ENCODE assay signal across 8 mouse cellular contexts in the genomic region with DNA sequence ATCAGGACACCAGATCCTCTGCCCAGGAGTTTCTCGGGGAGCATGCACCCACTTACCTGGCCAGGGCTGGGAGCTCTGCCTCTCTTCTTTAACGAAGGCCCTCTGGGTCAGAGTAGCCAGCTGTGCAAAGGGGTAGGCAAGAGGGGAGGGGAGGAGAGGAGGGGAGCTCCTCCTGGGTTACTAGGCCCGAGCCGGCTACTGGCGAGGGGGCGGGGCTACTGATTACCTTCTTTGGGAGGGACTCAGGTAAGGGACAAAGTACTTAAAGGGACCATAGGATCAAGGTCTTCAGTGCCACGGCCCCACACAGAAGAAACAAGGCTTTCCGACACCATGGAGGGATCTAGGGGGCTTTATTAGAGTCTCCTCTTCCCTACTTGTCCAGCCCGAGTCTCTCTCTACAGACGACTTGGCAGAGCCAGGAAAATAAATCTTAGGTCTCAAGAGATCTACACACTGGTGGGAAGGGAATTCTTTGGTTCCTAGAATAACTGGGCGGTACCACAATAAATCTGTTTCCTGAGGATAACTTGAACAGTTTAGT. TPM values are rescaled to one million over a fixed set of nuclear protein-coding genes. Genes with fewer than 3 reads are reported as not detected.
A peak's percentile ranks its signal among the peaks of the same experiment; 100 is the strongest.
DNase-seq lines count a peak whose midpoint lies in the region; ATAC-seq lines count a peak whose summit lies in the region.

No protein-coding gene starts in this region.

- peaks cover 19% of the 10 kb centered on the region for H3K4me1 ChIP-seq in heart, embryonic 12.5 days (replicated peaks)
- peaks cover 33% of the 10 kb centered on the region for H3K4me1 ChIP-seq in hindbrain, embryonic 15.5 days (replicated peaks)
- H3K4me1 ChIP-seq in liver, embryonic 11.5 days (replicated peaks; ENCODE audit: control insufficient read depth, insufficient read depth, low read length): peaks cover 21% of the 10 kb centered on the region
- H3K4me1 ChIP-seq in neural tube, embryonic 13.5 days (replicated peaks): peaks cover 38% of the 10 kb centered on the region

- WGBS in heart, embryonic 12.5 days: 13% methylated on average over 11 of the region's 11 CpGs
- WGBS in hindbrain, embryonic 15.5 days: 17% methylated on average over 11 of the region's 11 CpGs
- WGBS in liver, embryonic 11.5 days: 27% methylated on average over 11 of the region's 11 CpGs
- WGBS in neural tube, embryonic 13.5 days: 16% methylated on average over 11 of the region's 11 CpGs

- H3K36me3 ChIP-seq in heart, embryonic 12.5 days: no peaks in the 10 kb centered on the region
- H3K36me3 ChIP-seq in hindbrain, embryonic 15.5 days: no peaks in the 10 kb centered on the region
- H3K36me3 ChIP-seq in liver, embryonic 11.5 days (ENCODE audit: control insufficient read depth, insufficient read depth, low read length): no peaks in the 10 kb centered on the region
- H3K36me3 ChIP-seq in neural tube, embryonic 13.5 days: no peaks in the 10 kb centered on the region

- ATAC-seq in heart, embryonic 12.5 days (ENCODE audit: insufficient number of reproducible peaks, low FRiP score): no peak
- no peak for ATAC-seq in hindbrain, embryonic 15.5 days (ENCODE audit: low FRiP score, low read depth)
- ATAC-seq in liver, embryonic 11.5 days (replicated peaks; ENCODE audit: low FRiP score): peak; percentile 10; the same call in 1 of the 2 replicates
- peak; percentile 7; the same call in 1 of the 2 replicates for ATAC-seq in neural tube, embryonic 13.5 days (ENCODE audit: low read depth)

- H3K9ac ChIP-seq in heart, embryonic 12.5 days: peak overlapping the region; percentile 70
- H3K9ac ChIP-seq in hindbrain, embryonic 15.5 days: no peak overlapping the region; the same call in 1 of the 2 replicates
- peak overlapping the region; percentile 70 for H3K9ac ChIP-seq in liver, embryonic 11.5 days (ENCODE audit: low read depth, low read length)
- H3K9ac ChIP-seq in neural tube, embryonic 13.5 days: peak overlapping the region; percentile 76

- peak overlapping the region; percentile 44 for H3K27ac ChIP-seq in heart, embryonic 12.5 days (ENCODE audit: poor library complexity, severe bottlenecking)
- H3K27ac ChIP-seq in hindbrain, embryonic 15.5 days (replicated peaks): peak overlapping the region; percentile 99; the same call in 1 of the 2 replicates
- peak overlapping the region; percentile 34; the same call in 1 of the 2 replicates for H3K27ac ChIP-seq in liver, embryonic 11.5 days (ENCODE audit: low read depth, low read length)
- peak overlapping the region; percentile 93 for H3K27ac ChIP-seq in neural tube, embryonic 13.5 days (replicated peaks)

- H3K4me3 ChIP-seq in heart, embryonic 12.5 days: peak overlapping the region; percentile 65
- H3K4me3 ChIP-seq in hindbrain, embryonic 15.5 days: peak overlapping the region; percentile 84
- H3K4me3 ChIP-seq in liver, embryonic 11.5 days (ENCODE audit: low read depth, low read length): peak overlapping the region; percentile 66
- H3K4me3 ChIP-seq in neural tube, embryonic 13.5 days: peak overlapping the region; percentile 66

- no peaks in the 10 kb centered on the region for H3K9me3 ChIP-seq in heart, embryonic 12.5 days (replicated peaks)
- no peaks in the 10 kb centered on the region for H3K9me3 ChIP-seq in hindbrain, embryonic 15.5 days
- H3K9me3 ChIP-seq in liver, embryonic 11.5 days (ENCODE audit: control insufficient read depth, low read length): no peaks in the 10 kb centered on the region
- H3K9me3 ChIP-seq in neural tube, embryonic 13.5 days: no peaks in the 10 kb centered on the region

- H3K27me3 ChIP-seq in heart, embryonic 12.5 days (replicated peaks): no peaks in the 10 kb centered on the region
- H3K27me3 ChIP-seq in hindbrain, embryonic 15.5 days: no peaks in the 10 kb centered on the region
- H3K27me3 ChIP-seq in liver, embryonic 11.5 days (replicated peaks; ENCODE audit: control insufficient read depth, insufficient read depth, low read length): no peaks in the 10 kb centered on the region
- H3K27me3 ChIP-seq in neural tube, embryonic 13.5 days: no peaks in the 10 kb centered on the region

- peak overlapping the region; percentile 78 for H3K4me2 ChIP-seq in heart, embryonic 12.5 days
- peak overlapping the region; percentile 64 for H3K4me2 ChIP-seq in hindbrain, embryonic 15.5 days
- H3K4me2 ChIP-seq in liver, embryonic 11.5 days: peak overlapping the region; percentile 71
- H3K4me2 ChIP-seq in neural tube, embryonic 13.5 days: peak overlapping the region; percentile 62

- no peak for DNase-seq in heart, adult 9 months (ENCODE audit: low spot score in 2 of 2)
- DNase-seq in embryo, embryonic 9.5 days (ENCODE audit: extremely low spot score): peak; percentile 30
- no peak for DNase-seq in liver, embryonic 11.5 days (ENCODE audit: low spot score)
- no peak for DNase-seq in layer of hippocampus, postnatal 10 days (ENCODE audit: low spot score in 2 of 2)
- DNase-seq in gastrocnemius, postnatal 10 days: no peak

RNA-seq across cellular contexts. Expression of a gene that starts 0.6 kb away (rescaled TPM):
- 43.3 and 45.7 TPM in 2 replicates for polyA plus RNA-seq in heart, embryonic 12.5 days (2016; fragmentation: Nextera tagmentation; extraction: Ambion mirVana)
- polyA plus RNA-seq in hindbrain, embryonic 15.5 days (2015; fragmentation: Nextera tagmentation; extraction: Ambion mirVana): 63.9 and 69.8 TPM in 2 replicates
- 60.9 and 63.0 TPM in 2 replicates for polyA plus RNA-seq in liver, embryonic 11.5 days (2014; fragmentation: Nextera tagmentation; extraction: Ambion mirVana)
- polyA plus RNA-seq in neural tube, embryonic 13.5 days (2015; fragmentation: Nextera tagmentation; extraction: Ambion mirVana): 58.9 and 65.6 TPM in 2 replicates
- 10 to 100 TPM; 47.2 to 51.6 TPM for total RNA-seq in layer of hippocampus, postnatal 10 days (2021)
- 10 to 100 TPM; 35.9 to 40.5 TPM for total RNA-seq in gastrocnemius, postnatal 10 days (2021)

RNA-seq across cellular contexts. Expression of a gene that starts 0.9 kb away (rescaled TPM):
- polyA plus RNA-seq in heart, embryonic 12.5 days (2016; fragmentation: Nextera tagmentation; extraction: Ambion mirVana): 13.6 and 14.0 TPM in 2 replicates
- polyA plus RNA-seq in hindbrain, embryonic 15.5 days (2015; fragmentation: Nextera tagmentation; extraction: Ambion mirVana): 13.6 and 16.3 TPM in 2 replicates
- polyA plus RNA-seq in liver, embryonic 11.5 days (2014; fragmentation: Nextera tagmentation; extraction: Ambion mirVana): 12.0 and 12.4 TPM in 2 replicates
- polyA plus RNA-seq in neural tube, embryonic 13.5 days (2015; fragmentation: Nextera tagmentation; extraction: Ambion mirVana): 16.8 and 17.2 TPM in 2 replicates
- total RNA-seq in layer of hippocampus, postnatal 10 days (2021): 10 to 100 TPM in 1 of 2 experiments, 1 to 10 TPM in 1; 6.9 to 10.1 TPM
- total RNA-seq in gastrocnemius, postnatal 10 days (2021): 10 to 100 TPM in 1 of 2 experiments, 1 to 10 TPM in 1; 8.5 to 10.7 TPM

RNA-seq across cellular contexts. Expression of a gene that starts 8.9 kb away (rescaled TPM):
- polyA plus RNA-seq in heart, embryonic 12.5 days (2016; fragmentation: Nextera tagmentation; extraction: Ambion mirVana): 7.1 and 7.2 TPM in 2 replicates
- 14.6 and 15.3 TPM in 2 replicates for polyA plus RNA-seq in hindbrain, embryonic 15.5 days (2015; fragmentation: Nextera tagmentation; extraction: Ambion mirVana)
- 7.3 and 8.7 TPM in 2 replicates for polyA plus RNA-seq in liver, embryonic 11.5 days (2014; fragmentation: Nextera tagmentation; extraction: Ambion mirVana)
- 12.3 and 15.1 TPM in 2 replicates for polyA plus RNA-seq in neural tube, embryonic 13.5 days (2015; fragmentation: Nextera tagmentation; extraction: Ambion mirVana)
- total RNA-seq in layer of hippocampus, postnatal 10 days (2021): 10 to 100 TPM; 69.1 to 70.3 TPM
- 10 to 100 TPM; 36.0 to 43.1 TPM for total RNA-seq in gastrocnemius, postnatal 10 days (2021)

RNA-seq across cellular contexts. Expression of a gene that starts 30.4 kb away (rescaled TPM):
- 290 and 291 TPM in 2 replicates for polyA plus RNA-seq in heart, embryonic 12.5 days (2016; fragmentation: Nextera tagmentation; extraction: Ambion mirVana)
- polyA plus RNA-seq in hindbrain, embryonic 15.5 days (2015; fragmentation: Nextera tagmentation; extraction: Ambion mirVana): 71.7 and 88.1 TPM in 2 replicates
- 146 and 163 TPM in 2 replicates for polyA plus RNA-seq in liver, embryonic 11.5 days (2014; fragmentation: Nextera tagmentation; extraction: Ambion mirVana)
- polyA plus RNA-seq in neural tube, embryonic 13.5 days (2015; fragmentation: Nextera tagmentation; extraction: Ambion mirVana): 127 and 134 TPM in 2 replicates
- total RNA-seq in layer of hippocampus, postnatal 10 days (2021): 10 to 100 TPM; 11.4 to 11.9 TPM
- 100 to 1,000 TPM; 103 to 148 TPM for total RNA-seq in gastrocnemius, postnatal 10 days (2021)

RNA-seq across cellular contexts. Expression of a gene that starts 42.0 kb away (rescaled TPM):
- polyA plus RNA-seq in heart, embryonic 12.5 days (2016; fragmentation: Nextera tagmentation; extraction: Ambion mirVana): 28.1 and 28.3 TPM in 2 replicates
- polyA plus RNA-seq in hindbrain, embryonic 15.5 days (2015; fragmentation: Nextera tagmentation; extraction: Ambion mirVana): 33.9 and 36.9 TPM in 2 replicates
- 33.2 and 33.8 TPM in 2 replicates for polyA plus RNA-seq in liver, embryonic 11.5 days (2014; fragmentation: Nextera tagmentation; extraction: Ambion mirVana)
- 25.6 and 27.3 TPM in 2 replicates for polyA plus RNA-seq in neural tube, embryonic 13.5 days (2015; fragmentation: Nextera tagmentation; extraction: Ambion mirVana)
- total RNA-seq in layer of hippocampus, postnatal 10 days (2021): 10 to 100 TPM; 17.9 to 23.1 TPM
- total RNA-seq in gastrocnemius, postnatal 10 days (2021): 10 to 100 TPM; 70.9 to 75.2 TPM

Comparison
In these comparisons a context has a peak if more than half of its experiments do, and no peak if none do; other contexts are left out.
1. ATAC-seq: peak in liver, embryonic 11.5 days (single experiment) and neural tube, embryonic 13.5 days (single experiment); none in heart, embryonic 12.5 days (single experiment) and hindbrain, embryonic 15.5 days (single experiment).
2. H3K27ac ChIP-seq: peak in every context shown above with its lines; median percentile 99 in hindbrain, embryonic 15.5 days; 93 in neural tube, embryonic 13.5 days; 44 in heart, embryonic 12.5 days; 34 in liver, embryonic 11.5 days.
3. Peak in every context shown above with its lines, with median percentiles within 50 percentile points of each other: H3K4me2 ChIP-seq and H3K4me3 ChIP-seq.